Mouse (Mus musculus) heart, postnatal 4 days (tissue): ENCODE data around the gene Gstp3. TPM values are rescaled to one million over a fixed set of nuclear protein-coding genes. Genes with fewer than 3 reads are reported as not detected.
"Not testable (repeated sequence)": the region's sequence is repeated elsewhere in the genome, so short reads cannot be mapped to it uniquely, and the experiment has no call there.

Experiments
- DNase-seq: peaks from one replicate; pipeline ENCODE4 v3.0.0; 2021
- total RNA-seq, 2 experiments: library from RNA; stranded (reverse); gene quantifications; 2 replicates each; pipeline ENCODE4 v1.2.3; 2021

Gstp3 gene
- total RNA-seq, 2 experiments from 2014 or later = not detected

- DNase-seq = not testable (repeated sequence)
Observed at GRCm38 (mm10) chr19:4060044-4060898, 902 bp upstream of the Gstp3 start.

DNA sequence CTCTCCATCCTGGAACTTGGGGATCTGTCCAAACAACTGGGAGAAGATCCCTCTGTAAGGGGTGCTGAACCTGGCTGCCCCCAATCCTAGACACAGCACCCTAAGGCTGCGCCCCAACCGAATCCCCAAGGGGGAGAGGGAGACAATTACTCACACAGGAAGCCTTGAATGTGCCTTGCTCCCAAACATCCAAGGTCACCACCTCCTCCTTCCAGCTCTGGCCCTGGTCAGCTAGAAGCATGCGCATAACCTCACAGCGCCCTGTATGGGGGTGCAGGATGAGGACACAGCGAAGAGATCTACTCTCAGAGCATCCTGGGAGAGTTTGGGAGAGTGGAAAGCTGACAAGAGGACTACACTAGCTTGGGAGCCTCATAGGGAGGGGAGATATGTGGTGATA lies 788 bp downstream of the Gstp3 start:
- no peak for DNase-seq

- DNase-seq = no peak
Observed at GRCm38 (mm10) chr19:4057962-4058361, 1.4 kb downstream of the Gstp3 start.

DNA sequence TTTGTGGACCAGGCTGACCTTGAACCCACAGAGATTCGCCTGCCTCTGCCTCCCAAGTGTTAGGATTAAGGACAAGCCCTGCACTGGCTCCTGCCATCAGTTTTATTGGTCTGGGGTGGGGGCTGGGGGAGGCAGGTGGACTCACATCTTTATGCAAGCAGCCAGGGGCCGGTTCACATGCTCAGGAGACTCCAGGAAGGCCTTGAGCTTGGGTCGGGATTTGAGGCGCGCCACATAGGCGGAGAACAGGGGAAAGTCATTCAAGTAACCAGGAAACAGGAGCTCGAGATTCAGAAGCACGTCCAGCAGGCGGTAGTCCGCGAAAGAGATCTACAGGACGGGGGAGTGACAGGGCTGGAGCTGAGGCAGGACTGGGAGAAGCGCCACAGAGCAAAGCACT lies 2.0 kb downstream of the Gstp3 start:
- no peak for DNase-seq

GRCm38 (mm10) chr19:4056727-4057126 lies 2.6 kb downstream of the Gstp3 start:
- DNase-seq = no peak

DNA sequence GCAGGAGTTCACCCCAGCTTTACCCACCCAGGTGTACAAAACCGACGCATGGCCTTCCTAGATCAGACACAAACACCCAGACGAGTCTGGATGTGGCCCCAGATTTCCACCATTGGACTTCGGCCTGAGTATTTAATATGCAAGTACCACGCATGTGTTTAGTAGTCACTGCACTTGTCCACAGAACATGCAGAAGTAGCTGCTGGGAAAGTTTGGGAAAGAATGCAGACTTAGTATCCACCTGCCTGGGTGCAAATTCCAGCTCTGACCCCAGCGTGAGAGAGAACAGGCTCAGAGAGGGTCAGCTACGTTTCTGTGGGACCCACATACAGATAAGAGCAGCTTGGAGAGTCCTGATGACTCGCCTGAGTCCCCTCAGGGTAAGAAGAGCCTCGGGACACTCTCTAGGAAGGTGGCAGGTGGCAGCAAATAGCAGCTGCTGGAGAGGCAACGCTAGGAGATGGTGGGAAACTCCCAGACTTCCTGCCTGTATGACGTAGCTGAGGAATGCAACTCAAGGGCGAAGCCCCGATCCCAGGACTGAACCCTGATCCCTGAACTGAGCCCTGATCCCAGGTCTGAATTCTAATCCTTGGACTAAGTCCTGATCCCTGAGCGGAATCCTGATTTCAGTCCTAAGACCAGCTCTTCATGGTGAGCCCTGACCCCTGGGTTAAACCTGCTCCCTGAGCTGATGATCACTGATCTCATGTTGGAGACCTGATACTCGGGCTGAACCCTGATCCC lies 3.2 kb downstream of the Gstp3 start:
- no peak for DNase-seq

DNA sequence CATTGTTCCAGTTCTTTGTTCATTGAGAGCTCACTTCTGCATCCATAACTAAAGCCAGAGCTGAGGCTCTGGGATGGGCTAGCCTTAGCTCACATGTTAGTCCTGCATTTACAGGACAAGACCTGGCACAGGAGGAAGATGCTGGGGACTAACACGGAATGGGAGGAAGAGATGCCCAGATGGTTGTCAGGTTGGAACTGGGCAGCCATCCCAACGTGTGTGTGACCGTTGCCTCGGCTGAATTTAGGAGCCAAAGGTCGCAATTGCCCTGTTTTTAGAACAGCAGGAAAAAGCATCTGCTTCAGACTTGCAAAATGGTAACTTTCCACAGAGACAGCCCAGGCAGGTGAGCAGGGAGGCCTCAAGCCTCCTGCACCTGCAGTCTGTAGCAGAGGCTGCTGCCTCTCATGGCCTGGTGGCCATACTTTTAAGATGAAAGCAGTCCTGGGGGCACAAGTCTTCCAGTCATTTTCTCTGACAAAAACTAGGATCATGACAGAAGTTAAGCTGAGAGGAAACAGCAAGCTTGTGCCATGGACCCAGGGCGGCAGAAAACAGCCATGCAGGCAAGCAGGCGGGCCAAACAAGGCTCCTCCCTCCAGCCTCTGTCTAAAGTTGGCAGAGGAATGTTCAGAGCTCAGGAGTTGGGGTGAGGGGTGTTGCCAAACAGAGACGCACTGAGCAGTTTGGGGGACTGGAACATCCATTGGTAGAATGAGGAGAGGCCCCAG lies 4.0 kb downstream of the Gstp3 start:
- DNase-seq = no peak

GRCm38 (mm10) chr19:4054613-4055012 lies 4.8 kb downstream of the Gstp3 start:
- DNase-seq = no peak

DNA sequence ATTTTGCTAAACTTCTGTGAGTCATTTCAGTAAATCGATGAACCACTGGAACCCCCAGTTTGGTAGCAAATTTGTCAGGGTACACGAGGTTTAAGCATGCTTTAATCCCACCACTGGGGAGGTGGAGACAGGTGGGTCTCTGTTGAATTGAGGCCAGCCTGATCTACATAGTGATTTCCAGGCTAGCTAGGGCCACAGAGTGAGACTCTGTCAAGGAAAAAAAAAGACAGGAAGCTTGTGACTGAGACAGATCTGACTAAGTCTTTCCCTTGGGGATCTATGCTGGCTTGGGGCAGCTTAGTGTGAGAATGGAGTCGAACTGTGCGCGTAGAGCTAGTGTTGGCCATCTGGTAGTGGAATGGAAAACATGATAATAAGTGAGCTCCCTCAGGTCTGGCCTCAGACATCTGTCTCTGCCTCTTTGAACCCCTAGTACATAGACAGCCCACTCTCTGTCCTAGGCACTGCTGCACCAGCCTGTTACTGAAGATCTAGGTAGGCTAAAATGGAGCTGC lies 6.8 kb downstream of the Gstp3 start:
- DNase-seq = no peak

DNA sequence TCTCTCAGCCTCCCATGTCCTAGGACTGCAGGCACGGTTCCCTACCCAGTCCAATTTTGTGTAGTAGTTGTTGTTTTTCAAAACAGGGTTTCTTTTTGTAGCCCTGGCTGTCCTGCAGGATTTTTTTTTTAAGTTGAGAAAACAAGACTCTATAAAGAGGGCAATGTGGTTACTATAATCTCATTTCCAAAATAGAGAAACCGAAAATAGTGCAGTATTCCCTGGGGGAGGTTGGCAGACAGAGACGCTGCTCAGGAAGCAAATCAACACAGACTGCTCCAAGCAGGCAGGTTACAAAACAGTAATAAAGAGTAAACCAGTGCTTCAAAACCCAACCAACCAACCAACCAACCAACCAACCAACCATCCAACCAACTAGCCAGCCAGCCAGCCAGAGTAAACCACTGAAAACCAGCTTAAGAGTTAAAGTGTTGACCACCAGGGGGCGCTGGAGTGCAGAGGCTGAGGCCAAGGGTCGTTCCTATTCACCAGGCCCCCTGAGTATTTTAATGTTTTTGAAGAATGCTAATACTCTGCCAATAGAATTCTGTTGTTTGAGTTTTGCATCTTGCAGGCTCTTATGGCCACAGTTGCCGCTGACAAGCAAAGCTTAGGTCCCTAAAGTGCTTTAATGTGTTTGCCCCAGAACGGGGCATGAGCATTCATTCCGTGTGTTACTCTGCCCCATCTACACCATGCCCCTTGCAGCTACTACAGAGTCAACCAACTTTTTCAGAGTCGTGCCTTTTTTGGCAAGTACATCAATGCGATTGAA lies 7.4 kb downstream of the Gstp3 start:
- peak; percentile 82 for DNase-seq

DNA sequence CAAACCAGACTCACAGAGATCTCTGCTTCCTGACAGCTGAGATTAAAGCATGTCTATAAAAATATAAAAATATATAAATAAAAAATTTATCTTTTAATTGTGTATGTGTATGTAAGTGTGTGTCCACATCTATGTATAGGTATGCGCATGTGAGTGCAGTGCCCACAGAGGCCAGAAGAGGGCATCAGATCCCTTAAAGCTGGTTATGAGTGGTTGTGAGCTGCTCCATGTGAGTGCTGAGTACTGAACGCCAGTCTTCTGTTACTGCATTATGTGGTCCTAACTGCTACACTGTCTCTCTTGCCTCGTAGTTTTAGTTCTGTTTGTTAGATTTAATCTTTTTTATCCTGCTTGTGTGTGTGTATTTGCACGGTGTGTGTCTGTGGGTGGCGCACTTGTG lies 8.4 kb downstream of the Gstp3 start:
- DNase-seq = no peak

GRCm38 (mm10) chr19:4049069-4049468 lies 10.3 kb downstream of the Gstp3 start:
- not testable (repeated sequence) for DNase-seq

DNA sequence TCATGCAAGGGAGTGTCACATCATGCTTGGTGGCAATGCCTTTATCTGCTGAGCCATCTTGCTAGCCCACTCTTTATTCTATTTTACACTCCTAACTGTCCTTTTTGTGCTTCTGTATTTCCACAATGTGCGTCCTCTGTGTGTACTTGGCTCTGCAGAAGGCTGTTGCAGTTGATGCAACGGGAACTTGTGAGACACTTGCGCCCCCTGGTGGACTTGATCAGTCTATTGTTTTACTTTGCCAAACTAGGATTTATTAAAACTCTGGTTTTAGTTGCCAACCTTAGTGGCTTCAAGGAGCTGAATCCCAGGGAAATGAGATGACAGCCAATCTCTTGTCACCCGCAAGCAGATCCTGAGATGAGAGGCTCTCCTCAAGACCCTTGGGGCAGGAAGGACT lies 11.5 kb downstream of the Gstp3 start:
- DNase-seq = peak; percentile 87

DNA sequence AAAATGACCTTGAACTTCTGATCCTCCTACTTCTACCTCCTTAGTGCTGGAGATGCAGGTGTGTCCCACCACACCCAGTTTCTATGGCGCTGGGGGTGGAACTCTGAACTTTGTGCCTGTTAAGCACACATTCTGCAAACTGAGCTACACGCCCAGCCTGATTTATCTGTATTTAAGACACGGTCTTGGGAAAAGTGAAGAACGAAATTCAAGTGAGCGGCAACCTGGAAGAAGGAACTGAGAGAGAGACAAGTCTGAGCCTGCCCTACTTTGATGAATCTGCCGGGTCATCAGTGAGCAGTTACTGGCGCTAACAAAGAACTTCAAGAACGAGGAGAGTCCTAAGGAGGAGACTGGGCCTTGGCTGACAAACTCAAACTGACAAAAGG lies 12.5 kb downstream of the Gstp3 start:
- DNase-seq = no peak

- DNase-seq = peak; percentile 80
Observed at GRCm38 (mm10) chr19:4045966-4046865, 13.2 kb downstream of the Gstp3 start, which contains the start of gene Gstp2. TSS of gene Gstp2 (minus strand) at chr19:4046023.

DNA sequence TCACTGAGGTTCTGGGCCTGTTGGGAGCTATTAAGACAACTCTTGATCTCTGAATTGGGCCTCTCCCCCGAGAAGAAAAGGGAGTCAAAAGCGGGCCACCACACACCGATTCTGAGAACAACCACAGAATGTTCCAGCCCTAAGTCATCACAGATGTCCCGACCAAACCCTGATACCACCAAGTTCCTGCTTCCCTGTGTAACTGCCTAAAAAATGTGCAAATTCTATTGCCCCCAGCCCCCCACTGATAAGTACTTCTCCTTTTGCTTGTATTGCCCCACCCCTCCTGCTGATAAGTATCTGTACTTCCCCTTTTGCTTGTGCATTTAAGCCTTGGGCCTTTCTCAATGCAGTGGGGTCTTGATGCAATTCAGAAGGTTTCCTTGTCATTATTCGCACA lies 15.3 kb downstream of the Gstp3 start:
- not testable (repeated sequence) for DNase-seq

DNA sequence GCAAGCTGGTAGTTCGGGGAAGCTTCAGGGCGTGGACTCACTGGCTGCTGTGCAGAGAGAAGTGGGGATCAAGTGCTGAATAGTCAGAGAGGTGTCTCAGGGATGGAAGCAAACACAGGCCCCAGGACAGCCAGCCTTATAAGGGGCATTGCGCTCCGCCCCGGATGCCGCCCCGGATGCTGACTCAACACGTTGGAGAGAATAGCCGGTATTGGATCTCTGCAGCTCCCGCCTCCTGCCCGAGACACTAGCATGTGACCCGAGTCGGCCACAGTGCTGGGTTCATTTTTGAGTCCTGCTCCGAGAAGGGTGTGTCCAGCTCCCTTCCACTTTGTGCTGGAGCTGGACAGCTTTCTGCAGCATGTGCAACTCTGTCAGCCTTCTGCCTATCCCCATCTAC lies 17.2 kb downstream of the Gstp3 start:
- DNase-seq = peak; percentile 60

DNA sequence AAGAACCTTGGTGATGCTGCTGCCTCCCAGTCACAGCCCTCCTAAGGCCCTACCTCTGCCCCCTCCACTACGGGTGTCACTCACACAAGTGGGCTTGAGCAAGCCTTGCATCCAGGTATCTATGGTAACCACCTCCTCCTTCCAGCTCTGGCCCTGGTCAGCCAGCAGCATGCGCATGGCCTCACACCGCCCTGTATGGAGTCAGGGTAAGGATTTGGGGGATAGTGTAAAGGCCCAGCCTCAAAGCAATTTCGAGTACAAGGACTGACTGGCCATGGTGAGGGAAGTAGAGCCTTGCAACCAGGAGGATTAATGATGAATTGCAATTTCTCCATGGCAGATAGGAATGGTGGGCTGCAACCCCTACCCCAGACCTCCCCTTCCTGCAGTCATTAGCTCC lies 17.9 kb downstream of the Gstp3 start:
- not testable (repeated sequence) for DNase-seq

- not testable (repeated sequence) for DNase-seq
Observed at GRCm38 (mm10) chr19:4040941-4041340, 18.4 kb downstream of the Gstp3 start.

- DNase-seq = peak; percentile 91
Observed at GRCm38 (mm10) chr19:4037788-4038232, 21.6 kb downstream of the Gstp3 start, which contains the start of gene Gstp1. TSS of gene Gstp1 (minus strand) at chr19:4037985.
